Mouse (Mus musculus) lung, postnatal 4 days (tissue): Measurements from ENCODE around the gene Socs7.

ENCODE experiments used
- DNase-seq, 2 experiments: peaks; one replicate each; pipeline ENCODE4 v3.0.0; 2021

Socs7 gene

DNA sequence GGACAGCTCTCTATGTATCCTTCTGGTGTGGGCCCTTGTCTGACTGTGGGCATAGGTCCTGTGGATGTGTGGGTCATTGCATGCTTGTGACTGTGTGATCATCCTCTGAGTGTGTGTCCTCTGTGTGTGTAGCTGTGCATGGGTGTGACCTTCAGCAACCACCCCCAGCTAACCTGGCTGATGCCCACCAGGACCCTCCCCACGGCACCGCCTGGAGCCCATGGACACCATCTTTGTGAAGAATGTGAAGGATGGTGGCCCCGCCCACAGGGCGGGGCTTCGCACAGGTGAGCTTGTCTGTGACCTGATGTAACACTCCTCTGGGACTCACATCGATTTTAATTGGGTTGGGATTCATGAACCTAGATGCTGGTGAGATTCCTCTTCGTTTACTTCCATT, 85.6 kb downstream of the Socs7 start:
- DNase-seq, result peak in 1 of 2 experiments; percentile 24
